Mouse (Mus musculus): ENCODE results near the gene Fam20c. TPM values are rescaled to one million over a fixed set of nuclear protein-coding genes. Genes with fewer than 3 reads are reported as not detected.

The Fam20c gene
- polyA plus RNA-seq, 1 experiment = not detected

GRCm38 (mm10) chr5:138820717-138821332 is 66.5 kb downstream of the Fam20c start:
- H3K4me3 ChIP-seq (ENCODE audit: insufficient read depth, low read depth, low read length) = no peak overlapping the region
- TF ChIP-seq CTCF (IDR thresholded peaks at IDR 0.05; ENCODE audit: insufficient read depth, low read depth, low read length) (no peak), POLR2A (IDR thresholded peaks at IDR 0.05; ENCODE audit: insufficient read depth, low read depth, low read length) (no peak)
- peaks cover 9% of the 10 kb centered on the region for H3K4me1 ChIP-seq (ENCODE audit: control insufficient read depth, insufficient read depth, low read length)
- no peak overlapping the region for H3K27ac ChIP-seq (ENCODE audit: insufficient read depth, low read depth, low read length)
- 10% methylated on average over 39 of the region's 39 CpGs for WGBS

GRCm38 (mm10) chr5:138825090-138825489 is 70.8 kb downstream of the Fam20c start:
- H3K4me1 ChIP-seq (ENCODE audit: control insufficient read depth, insufficient read depth, low read length) = peaks cover 9% of the 10 kb centered on the region
- no peak for TF ChIP-seq POLR2A (IDR thresholded peaks at IDR 0.05; ENCODE audit: insufficient read depth, low read depth, low read length)
- no peak for TF ChIP-seq CTCF (IDR thresholded peaks at IDR 0.05; ENCODE audit: insufficient read depth, low read depth, low read length)
- 79% methylated on average over 3 of the region's 3 CpGs for WGBS
- no peak overlapping the region for H3K4me3 ChIP-seq (ENCODE audit: insufficient read depth, low read depth, low read length)
- no peak overlapping the region for H3K27ac ChIP-seq (ENCODE audit: insufficient read depth, low read depth, low read length)

GRCm38 (mm10) chr5:138833406-138833805 is 79.1 kb downstream of the Fam20c start:
- Histone ChIP-seq H3K4me1 (ENCODE audit: control insufficient read depth, insufficient read depth, low read length) (peaks cover 7% of the 10 kb centered on the region), H3K27ac (ENCODE audit: insufficient read depth, low read depth, low read length) (no peak overlapping the region), H3K4me3 (ENCODE audit: insufficient read depth, low read depth, low read length) (no peak overlapping the region)
- TF ChIP-seq POLR2A (IDR thresholded peaks at IDR 0.05; ENCODE audit: insufficient read depth, low read depth, low read length) = no peak
- TF ChIP-seq CTCF (IDR thresholded peaks at IDR 0.05; ENCODE audit: insufficient read depth, low read depth, low read length) = no peak
- 20% methylated on average over 6 of the region's 6 CpGs for WGBS

- H3K4me1 ChIP-seq (ENCODE audit: control insufficient read depth, insufficient read depth, low read length) = peaks cover 7% of the 10 kb centered on the region
- no peak for TF ChIP-seq CTCF (IDR thresholded peaks at IDR 0.05; ENCODE audit: insufficient read depth, low read depth, low read length)
- no peak for TF ChIP-seq POLR2A (IDR thresholded peaks at IDR 0.05; ENCODE audit: insufficient read depth, low read depth, low read length)
- WGBS = 96% methylated on average over 3 of the region's 3 CpGs
- no peak overlapping the region for H3K27ac ChIP-seq (ENCODE audit: insufficient read depth, low read depth, low read length)
- H3K4me3 ChIP-seq (ENCODE audit: insufficient read depth, low read depth, low read length) = no peak overlapping the region
These were observed 80.6 kb downstream of the Fam20c start for GRCm38 (mm10) chr5:138834910-138835309.

GRCm38 (mm10) chr5:138840981-138841380 is 86.7 kb downstream of the Fam20c start:
- H3K27ac ChIP-seq (ENCODE audit: insufficient read depth, low read depth, low read length) = no peak overlapping the region
- TF ChIP-seq POLR2A (IDR thresholded peaks at IDR 0.05; ENCODE audit: insufficient read depth, low read depth, low read length) (no peak), CTCF (IDR thresholded peaks at IDR 0.05; ENCODE audit: insufficient read depth, low read depth, low read length) (no peak)
- H3K4me3 ChIP-seq (ENCODE audit: insufficient read depth, low read depth, low read length) = no peak overlapping the region
- WGBS = 94% methylated on average over 4 of the region's 4 CpGs
- no peaks in the 10 kb centered on the region for H3K4me1 ChIP-seq (ENCODE audit: control insufficient read depth, insufficient read depth, low read length)

- 82% methylated on average over 9 of the region's 9 CpGs for WGBS
- Histone ChIP-seq H3K4me1 (ENCODE audit: control insufficient read depth, insufficient read depth, low read length) (peaks cover 10% of the 10 kb centered on the region), H3K4me3 (ENCODE audit: insufficient read depth, low read depth, low read length) (no peak overlapping the region), H3K27ac (ENCODE audit: insufficient read depth, low read depth, low read length) (no peak overlapping the region)
- TF ChIP-seq POLR2A (IDR thresholded peaks at IDR 0.05; ENCODE audit: insufficient read depth, low read depth, low read length) = no peak
- TF ChIP-seq CTCF (IDR thresholded peaks at IDR 0.05; ENCODE audit: insufficient read depth, low read depth, low read length) = no peak
These were observed 89.0 kb downstream of the Fam20c start for GRCm38 (mm10) chr5:138843168-138843824.

GRCm38 (mm10) chr5:138846506-138846905 is 92.2 kb downstream of the Fam20c start:
- no peak for TF ChIP-seq CTCF (IDR thresholded peaks at IDR 0.05; ENCODE audit: insufficient read depth, low read depth, low read length)
- no peak for TF ChIP-seq POLR2A (IDR thresholded peaks at IDR 0.05; ENCODE audit: insufficient read depth, low read depth, low read length)
- H3K27ac ChIP-seq (ENCODE audit: insufficient read depth, low read depth, low read length) = no peak overlapping the region
- peaks cover 10% of the 10 kb centered on the region for H3K4me1 ChIP-seq (ENCODE audit: control insufficient read depth, insufficient read depth, low read length)
- H3K4me3 ChIP-seq (ENCODE audit: insufficient read depth, low read depth, low read length) = no peak overlapping the region
- WGBS = 68% methylated on average over 4 of the region's 4 CpGs

- TF ChIP-seq POLR2A (IDR thresholded peaks at IDR 0.05; ENCODE audit: insufficient read depth, low read depth, low read length) (no peak), CTCF (IDR thresholded peaks at IDR 0.05; ENCODE audit: insufficient read depth, low read depth, low read length) (peak; percentile 92)
- no peak overlapping the region for H3K4me3 ChIP-seq (ENCODE audit: insufficient read depth, low read depth, low read length)
- no peak overlapping the region for H3K27ac ChIP-seq (ENCODE audit: insufficient read depth, low read depth, low read length)
- WGBS = 10% methylated on average over 7 of the region's 7 CpGs
- peaks cover 10% of the 10 kb centered on the region for H3K4me1 ChIP-seq (ENCODE audit: control insufficient read depth, insufficient read depth, low read length)
These were observed 93.8 kb downstream of the Fam20c start for GRCm38 (mm10) chr5:138848102-138848501.

- TF ChIP-seq POLR2A (IDR thresholded peaks at IDR 0.05; ENCODE audit: insufficient read depth, low read depth, low read length) (no peak), CTCF (IDR thresholded peaks at IDR 0.05; ENCODE audit: insufficient read depth, low read depth, low read length) (no peak)
- Histone ChIP-seq H3K4me3 (ENCODE audit: insufficient read depth, low read depth, low read length) (no peak overlapping the region), H3K27ac (ENCODE audit: insufficient read depth, low read depth, low read length) (no peak overlapping the region), H3K4me1 (ENCODE audit: control insufficient read depth, insufficient read depth, low read length) (peaks cover 10% of the 10 kb centered on the region)
- 77% methylated on average over 23 of the region's 23 CpGs for WGBS
These were observed 95.6 kb downstream of the Fam20c start for GRCm38 (mm10) chr5:138849682-138850461.

Measured in olfactory bulb, adult 2 months (tissue).